10 mouse cellular contexts compared by ENCODE assay signal in the genomic region with DNA sequence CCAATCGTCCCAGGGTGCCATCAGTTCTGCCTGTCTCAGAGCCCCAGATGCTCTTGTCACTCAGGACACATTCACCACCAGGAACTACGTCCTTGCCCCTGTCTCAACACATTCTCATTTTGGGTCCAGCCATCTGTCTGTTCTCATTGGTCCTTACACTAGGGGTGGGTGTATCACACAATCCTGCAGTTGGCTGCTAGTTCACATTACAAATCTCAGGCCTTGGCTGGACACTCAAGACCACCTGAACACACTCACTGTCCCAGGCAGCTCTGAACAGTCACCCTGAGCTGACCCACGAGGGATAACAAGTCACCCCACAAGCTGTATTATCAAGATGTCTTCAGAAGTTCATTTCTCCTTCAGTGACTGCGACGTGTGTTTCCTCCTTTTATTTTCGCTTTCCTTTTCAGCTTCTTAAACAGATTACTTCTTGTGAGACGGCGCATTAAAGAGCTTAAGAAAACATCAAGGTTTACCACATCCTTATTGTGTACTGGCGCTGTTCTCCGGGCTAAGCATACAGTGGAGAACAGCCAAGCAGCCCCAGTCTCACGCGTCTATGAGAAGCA. TPM values are rescaled to one million over a fixed set of nuclear protein-coding genes. Genes with fewer than 3 reads are reported as not detected.
A peak's percentile ranks its signal among the peaks of the same experiment; 100 is the strongest.
DNase-seq lines count a peak whose midpoint lies in the region; ATAC-seq and TF ChIP-seq lines count a peak whose summit lies in the region.
"Had no signal": no experiment of that assay in that cellular context is flagged by ENCODE, and none has a peak within 500 bp of the region (broad histone marks: within the 10 kb centered on the region; RNA-seq: fewer than 3 reads in every experiment).

No protein-coding gene starts in this region.

- ATAC-seq in heart, embryonic 15.5 days (replicated peaks; ENCODE audit: insufficient number of reproducible peaks, insufficient read depth, low FRiP score, low read depth), result no peak
- no peak for ATAC-seq in heart, embryonic 12.5 days (ENCODE audit: insufficient number of reproducible peaks, low FRiP score)
- ATAC-seq in frontal cortex, adult (ENCODE audit: low TSS enrichment), result no peak

- H3K9ac ChIP-seq in heart, embryonic 15.5 days, result no peak overlapping the region
- no peak overlapping the region for H3K9ac ChIP-seq in heart, embryonic 12.5 days

- peak overlapping the region; percentile 18; the same call in 1 of the 2 replicates for H3K4me2 ChIP-seq in heart, embryonic 15.5 days
- no peak overlapping the region for H3K4me2 ChIP-seq in heart, embryonic 12.5 days

- DNase-seq in lung, postnatal 10 days, result peak; percentile 45
- DNase-seq in splenic B cell, adult 2 months (ENCODE audit: low read depth, low spot score), result peak; percentile 81
- no peak for DNase-seq in adrenal gland, adult 8-10 months
- DNase-seq in testis, postnatal 14 days (ENCODE audit: low spot score), result no peak

- H3K4me3 ChIP-seq in heart, embryonic 15.5 days, result no peak overlapping the region
- no peak overlapping the region for H3K4me3 ChIP-seq in heart, embryonic 12.5 days
- peak overlapping the region; percentile 53 for H3K4me3 ChIP-seq in bone marrow, adult 2 months (replicated peaks; ENCODE audit: control insufficient read depth, low read depth, low read length)

- no peak for TF ChIP-seq CTCF in bone marrow, adult 2 months (IDR thresholded peaks at IDR 0.05; ENCODE audit: control insufficient read depth, insufficient read depth, low read length)

- no peaks in the 10 kb centered on the region for H3K9me3 ChIP-seq in heart, embryonic 15.5 days (replicated peaks)
- H3K9me3 ChIP-seq in heart, embryonic 12.5 days (replicated peaks), result no peaks in the 10 kb centered on the region

- no peaks in the 10 kb centered on the region for H3K36me3 ChIP-seq in heart, embryonic 15.5 days
- no peaks in the 10 kb centered on the region for H3K36me3 ChIP-seq in heart, embryonic 12.5 days
- H3K36me3 ChIP-seq in splenic B cell, adult 2 months (ENCODE audit: control insufficient read depth, insufficient read depth, low read length, poor library complexity, severe bottlenecking), result no peaks in the 10 kb centered on the region

- WGBS in heart, embryonic 15.5 days, result 53% methylated on average over 12 of the region's 12 CpGs
- 67% methylated on average over 12 of the region's 12 CpGs for WGBS in heart, embryonic 12.5 days
- WGBS in bone marrow, adult 2 months, result 4% methylated on average over 12 of the region's 12 CpGs

- TF ChIP-seq POLR2A in bone marrow, adult 2 months (IDR thresholded peaks at IDR 0.05; ENCODE audit: borderline replicate concordance, control insufficient read depth, low read depth, low read length), result no peak

- H3K27me3 ChIP-seq in heart, embryonic 15.5 days, result no peaks in the 10 kb centered on the region
- no peaks in the 10 kb centered on the region for H3K27me3 ChIP-seq in heart, embryonic 12.5 days (replicated peaks)
- no peaks in the 10 kb centered on the region for H3K27me3 ChIP-seq in splenic B cell, adult 2 months (ENCODE audit: control insufficient read depth, insufficient read depth, low read length, poor library complexity, severe bottlenecking)

- H3K4me1 ChIP-seq in heart, embryonic 15.5 days (replicated peaks), result peaks cover under 1% of the 10 kb centered on the region; the same call in 1 of the 2 replicates
- H3K4me1 ChIP-seq in heart, embryonic 12.5 days (replicated peaks), result no peaks in the 10 kb centered on the region
- peaks cover 2% of the 10 kb centered on the region for H3K4me1 ChIP-seq in bone marrow, adult 2 months (ENCODE audit: control insufficient read depth, insufficient read depth, low read length)

- no peak overlapping the region; the same call in 1 of the 2 replicates for H3K27ac ChIP-seq in heart, embryonic 15.5 days
- no peak overlapping the region for H3K27ac ChIP-seq in heart, embryonic 12.5 days (ENCODE audit: poor library complexity, severe bottlenecking)
- H3K27ac ChIP-seq in bone marrow, adult 2 months (ENCODE audit: control insufficient read depth, insufficient read depth, low read depth, low read length, poor library complexity), result peak overlapping the region; percentile 45

RNA-seq across cellular contexts. Expression of a gene that starts 17.7 kb away (rescaled TPM):
- polyA plus RNA-seq in heart, embryonic 15.5 days (2015; fragmentation: Nextera tagmentation; extraction: Ambion mirVana), result 0.06 TPM in 1 of 2 replicates, not detected in the other
- polyA plus RNA-seq in heart, embryonic 12.5 days (2016; fragmentation: Nextera tagmentation; extraction: Ambion mirVana), result not detected in 2 replicates
- polyA plus RNA-seq in bone marrow, adult 2 months (2011; ENCODE audit: insufficient read depth, insufficient read length, low replicate concordance, missing spikeins), result 1.6 TPM in 1 of 2 replicates, not detected in the other
- total RNA-seq in adrenal gland, adult 8-10 months (2022), result not detected
- total RNA-seq: heart, postnatal 36 days; left cerebral cortex, postnatal 14 days had no signal

RNA-seq across cellular contexts. Expression of a gene that starts 22.8 kb away (rescaled TPM):
- 6.6 and 10.2 TPM in 2 replicates for polyA plus RNA-seq in heart, embryonic 15.5 days (2015; fragmentation: Nextera tagmentation; extraction: Ambion mirVana)
- polyA plus RNA-seq in heart, embryonic 12.5 days (2016; fragmentation: Nextera tagmentation; extraction: Ambion mirVana), result 10.4 and 11.4 TPM in 2 replicates
- 19.3 and 28.5 TPM in 2 replicates for polyA plus RNA-seq in bone marrow, adult 2 months (2011; ENCODE audit: insufficient read depth, insufficient read length, low replicate concordance, missing spikeins)
- 10 to 100 TPM; 27.4 to 55.2 (median 38.7) TPM for total RNA-seq in adrenal gland, adult 8-10 months (2022)

Comparison
In these comparisons a context has a peak if more than half of its experiments do, and no peak if none do; other contexts are left out.
1. DNase-seq: peak in lung, postnatal 10 days (single experiment) and splenic B cell, adult 2 months (single experiment); none in adrenal gland, adult 8-10 months (single experiment) and testis, postnatal 14 days (single experiment).